ENCODE assay signal across 21 mouse cellular contexts in genomic region chr13:85146471-85146870, GRCm38 (mm10). TPM values are rescaled to one million over a fixed set of nuclear protein-coding genes. Genes with fewer than 3 reads are reported as not detected.
DNase-seq lines count a peak whose midpoint lies in the region; TF ChIP-seq lines count a peak whose summit lies in the region.
"Had no signal": no experiment of that assay in that cellular context is flagged by ENCODE, and none has a peak within 500 bp of the region (broad histone marks: within the 10 kb centered on the region; RNA-seq: fewer than 3 reads in every experiment).

No protein-coding gene starts in this region.

- no peaks in the 10 kb centered on the region for H3K27me3 ChIP-seq in ES-Bruce4 (ENCODE audit: control insufficient read depth, insufficient read depth, low read length, poor library complexity, severe bottlenecking)
- H3K27me3 ChIP-seq: CH12.LX; embryonic facial prominence, embryonic 12.5 days; forebrain, embryonic 13.5 days; forebrain, embryonic 15.5 days had no signal

- H3K9ac ChIP-seq in ES-Bruce4 (ENCODE audit: low read depth, poor library complexity, severe bottlenecking), result no peak overlapping the region
- H3K9ac ChIP-seq in ES-E14 (ENCODE audit: insufficient read depth, low read depth, low read length, poor library complexity, severe bottlenecking), result no peak overlapping the region
- H3K9ac ChIP-seq: embryonic facial prominence, embryonic 12.5 days; forebrain, embryonic 13.5 days; forebrain, embryonic 15.5 days; forebrain, postnatal 0 days had no signal

- DNase-seq in ES-E14 (ENCODE audit: low read depth, low spot score), result peak; percentile 72
- DNase-seq in WW6 (ENCODE audit: low read depth, low spot score), result peak; percentile 60
- DNase-seq in layer of hippocampus, postnatal 14 days (ENCODE audit: low spot score in 2 of 2), result no peak
- no peak for DNase-seq in urinary bladder, postnatal 10 days (ENCODE audit: low spot score)
- no peak for DNase-seq in yolk sac, embryonic 10.5 days (ENCODE audit: low spot score)
- DNase-seq: adrenal gland, adult 8-10 months; adrenal gland, postnatal 14 days; adrenal gland, postnatal 36 days; B cell, adult 2 months; cerebellum, adult 11-12 months; cerebellum, adult 2 months; cerebellum, adult 9-10 months; cerebellum, postnatal 10 days; cerebellum, postnatal 25 days; forebrain, postnatal 0 days had no signal

- TF ChIP-seq EP300 in ES-Bruce4 (IDR thresholded peaks at IDR 0.05; ENCODE audit: insufficient read depth, low read depth, low read length), result 0 out of 2 replicates have a peak, but pooled peaks have one; percentile 36

- H3K9me3 ChIP-seq in ES-Bruce4 (replicated peaks; ENCODE audit: control insufficient read depth, insufficient read depth, low read length, poor library complexity, severe bottlenecking) (no peaks in the 10 kb centered on the region), ES-E14 (ENCODE audit: control insufficient read depth, insufficient read depth, low read depth, low read length) (no peaks in the 10 kb centered on the region)
- H3K9me3 ChIP-seq: embryonic facial prominence, embryonic 10.5 days; embryonic facial prominence, embryonic 12.5 days; forebrain, embryonic 15.5 days had no signal

- TF ChIP-seq CTCF in ES-Bruce4 (IDR thresholded peaks at IDR 0.05; ENCODE audit: low read depth, low read length), result no peak

- in situ Hi-C loops in ES-E14 (cut with MboI; ENCODE audit: low sequenced_read_pairs in 2 of 2, unreplicated experiment in 2 of 2), result no loop called here

- no peak overlapping the region for H3K4me3 ChIP-seq in ES-Bruce4 (ENCODE audit: low read depth, low read length)
- H3K4me3 ChIP-seq in ES-E14 (ENCODE audit: insufficient read depth in 1 of 2, low read depth in 1 of 2, low read length in 2 of 2, poor library complexity in 1 of 2, severe bottlenecking in 1 of 2), result no peak overlapping the region
- H3K4me3 ChIP-seq: embryonic facial prominence, embryonic 10.5 days; embryonic facial prominence, embryonic 12.5 days; forebrain, embryonic 13.5 days; forebrain, embryonic 15.5 days had no signal

- H3K4me1 ChIP-seq in ES-Bruce4 (ENCODE audit: control insufficient read depth, insufficient read depth, low read length), result peaks cover 2% of the 10 kb centered on the region
- peaks cover 0 to 2% of the 10 kb centered on the region in 2 experiments; a peak in 2 of 4 replicates for H3K4me1 ChIP-seq in ES-E14 (ENCODE audit: control insufficient read depth in 2 of 2, insufficient read depth in 2 of 2, low read length in 2 of 2, poor library complexity in 1 of 2)
- H3K4me1 ChIP-seq: embryonic facial prominence, embryonic 10.5 days; embryonic facial prominence, embryonic 12.5 days; forebrain, embryonic 13.5 days; forebrain, embryonic 15.5 days had no signal

- peak overlapping the region; percentile 47; the same call in 1 of the 2 replicates for H3K27ac ChIP-seq in ES-Bruce4 (ENCODE audit: insufficient read depth, low read length)
- peak overlapping the region; percentile 81; the same call in 1 of the 2 replicates for H3K27ac ChIP-seq in ES-E14 (ENCODE audit: insufficient read depth, low read depth, low read length, poor library complexity, severe bottlenecking)
- H3K27ac ChIP-seq: embryonic facial prominence, embryonic 10.5 days; embryonic facial prominence, embryonic 12.5 days; forebrain, embryonic 13.5 days; forebrain, embryonic 15.5 days had no signal

- TF ChIP-seq POLR2A in ES-Bruce4 (IDR thresholded peaks at IDR 0.05; ENCODE audit: insufficient read depth, low read length), result no peak

- no peaks in the 10 kb centered on the region for H3K36me3 ChIP-seq in ES-Bruce4 (ENCODE audit: control insufficient read depth, insufficient read depth, low read length, poor library complexity, severe bottlenecking)
- H3K36me3 ChIP-seq in ES-E14 (ENCODE audit: control insufficient read depth, insufficient read depth, low read length, poor library complexity, severe bottlenecking), result no peaks in the 10 kb centered on the region
- H3K36me3 ChIP-seq: embryonic facial prominence, embryonic 10.5 days; embryonic facial prominence, embryonic 12.5 days; forebrain, embryonic 15.5 days had no signal

TF ChIP-seq in ES-E14, 5 proteins besides CTCF, POLR2A, EP300 and RAD21:
- no peak for TF ChIP-seq MAFK (IDR thresholded peaks at IDR 0.05; ENCODE audit: insufficient read depth, low read depth, low read length)
- TF ChIP-seq ZC3H11A (IDR thresholded peaks at IDR 0.05; ENCODE audit: borderline replicate concordance, low read depth, low read length), result no peak
- TF ChIP-seq HCFC1 (IDR thresholded peaks at IDR 0.05; ENCODE audit: borderline replicate concordance, insufficient read depth, low read length), result no peak
- TF ChIP-seq CHD2 (IDR thresholded peaks at IDR 0.05; ENCODE audit: low read depth, low read length), result no peak
- TF ChIP-seq ZNF384 (IDR thresholded peaks at IDR 0.05; ENCODE audit: low read depth, low read length), result no peak

RNA-seq across cellular contexts. Expression of gene Ccnh, which starts 42.7 kb away (rescaled TPM):
- 88.6 and 99.4 TPM in 2 replicates for polyA plus RNA-seq in ES-Bruce4 (2011; ENCODE audit: insufficient read depth, insufficient read length, low read depth, missing spikeins)
- 46.2 and 46.6 TPM in 2 replicates for total RNA-seq in ES-E14 (2012; rRNA removed)
- 10 to 100 TPM; 56.6 to 65.8 TPM for total RNA-seq in layer of hippocampus, postnatal 14 days (2021)

Comparison
In these comparisons a context has a peak if more than half of its experiments do, and no peak if none do; other contexts are left out.
1. DNase-seq: peak in ES-E14 (single experiment) and WW6 (single experiment); none in layer of hippocampus, postnatal 14 days (0 of 2), urinary bladder, postnatal 10 days (single experiment) and yolk sac, embryonic 10.5 days (single experiment).